Mouse (Mus musculus) hindbrain, embryonic 15.5 days (tissue): ENCODE data around the gene Gm49711. TPM values are rescaled to one million over a fixed set of nuclear protein-coding genes. Genes with fewer than 3 reads are reported as not detected.
"Not testable (repeated sequence)": the region's sequence is repeated elsewhere in the genome, so short reads cannot be mapped to it uniquely, and the experiment has no call there.

Experiments used
- ATAC-seq: fragments of 200-750 bp; cut with Nextera tagmentation; 2 replicates; pipeline ENCODE4 v1.8.0; 2017; ENCODE audit warnings: low read depth, moderate number of reproducible peaks, moderate TSS enrichment; ENCODE audit not compliant: low FRiP score
- H3K27ac ChIP-seq: fragments of 300-500 bp; sonication (generic); replicated peaks from 2 replicates; pipeline ENCODE4 v1.5.1; 2015; ENCODE audit warnings: mild to moderate bottlenecking, inconsistent platforms
- H3K27me3 ChIP-seq: fragments of 300-500 bp; sonication (generic); 2 replicates; pipeline ENCODE4 v1.6.1; 2015; ENCODE audit warnings: control low read depth, inconsistent platforms
- H3K36me3 ChIP-seq: fragments of 300-500 bp; sonication (generic); 2 replicates; pipeline ENCODE4 v1.6.1; 2015; ENCODE audit warnings: control low read depth, inconsistent platforms
- H3K4me1 ChIP-seq: fragments of 300-500 bp; sonication (generic); replicated peaks from 2 replicates; pipeline ENCODE4 v1.6.1; 2015; ENCODE audit warnings: control low read depth, inconsistent platforms
- H3K4me2 ChIP-seq: fragments of 300-500 bp; sonication (generic); 2 replicates; pipeline ENCODE4 v1.6.1; 2015; ENCODE audit warnings: moderate library complexity, mild to moderate bottlenecking, inconsistent platforms
- H3K4me3 ChIP-seq: fragments of 300-500 bp; sonication (generic); 2 replicates; pipeline ENCODE4 v1.5.1; 2015; ENCODE audit warnings: mild to moderate bottlenecking, inconsistent platforms
- H3K9ac ChIP-seq: fragments of 300-500 bp; sonication (generic); 2 replicates; pipeline ENCODE4 v1.6.1; 2015; ENCODE audit warnings: inconsistent platforms
- H3K9me3 ChIP-seq: fragments of 300-500 bp; sonication (generic); 2 replicates; pipeline ENCODE4 v1.6.1; 2016; ENCODE audit warnings: control low read depth, inconsistent platforms
- WGBS: fragments of 180-500 bp; shearing (Covaris S2); methylation state at CpG from one replicate; pipeline ENCODE4 v1.1.7; 2015; 5-methylcytosine and 5-hydroxymethylcytosine counted together
- polyA plus RNA-seq: library from polyadenylated mRNA; unstranded; fragments of >200 nt; fragmentation: Nextera tagmentation; extraction: Ambion mirVana; gene quantifications from 2 replicates; pipeline ENCODE4 v1.2.1, GENCODE M21; 2015

Gm49711 gene
- polyA plus RNA-seq, 1 experiment from 2014 or later: 0.32 TPM

- 94% methylated on average over 8 of the region's 8 CpGs for WGBS
Measured at GRCm38 (mm10) chr16:92076797-92077196, 18.7 kb downstream of the Gm49711 start.

GRCm38 (mm10) chr16:92083771-92084453, 25.8 kb downstream of the Gm49711 start:
- Histone ChIP-seq H3K9ac (no peak overlapping the region), H3K4me1 (peaks cover 6% of the 10 kb centered on the region; the same call in 1 of the 2 replicates), H3K4me3 (no peak overlapping the region), H3K9me3 (no peaks in the 10 kb centered on the region), H3K4me2 (no peak overlapping the region), H3K36me3 (0 out of 2 replicates have a peak, but pooled peaks cover 7% of the 10 kb centered on the region), H3K27me3 (no peaks in the 10 kb centered on the region), H3K27ac (no peak overlapping the region)
- no peak for ATAC-seq
- 69% methylated on average over 10 of the region's 10 CpGs for WGBS

More at GRCm38 (mm10) chr16:92076797-92077196, 18.7 kb downstream of the Gm49711 start:
- no peak overlapping the region for H3K4me3 ChIP-seq
- no peak for ATAC-seq
- H3K9ac ChIP-seq: no peak overlapping the region
- H3K27ac ChIP-seq: no peak overlapping the region
- no peaks in the 10 kb centered on the region for H3K4me1 ChIP-seq
- no peaks in the 10 kb centered on the region for H3K27me3 ChIP-seq
- peaks cover 17% of the 10 kb centered on the region for H3K36me3 ChIP-seq
- H3K9me3 ChIP-seq: no peaks in the 10 kb centered on the region
- no peak overlapping the region for H3K4me2 ChIP-seq

GRCm38 (mm10) chr16:92089225-92089624, 31.1 kb downstream of the Gm49711 start:
- Histone ChIP-seq H3K27me3 (no peaks in the 10 kb centered on the region), H3K36me3 (no peaks in the 10 kb centered on the region), H3K27ac (no peak overlapping the region), H3K9me3 (no peaks in the 10 kb centered on the region), H3K4me1 (no peaks in the 10 kb centered on the region; the same call in 1 of the 2 replicates), H3K4me2 (no peak overlapping the region), H3K9ac (no peak overlapping the region), H3K4me3 (no peak overlapping the region)
- WGBS: 60% methylated on average over 3 of the region's 3 CpGs
- no peak for ATAC-seq

- no peak for ATAC-seq
- Histone ChIP-seq H3K9ac (no peak overlapping the region), H3K4me1 (no peaks in the 10 kb centered on the region; the same call in 1 of the 2 replicates), H3K36me3 (no peaks in the 10 kb centered on the region), H3K4me2 (no peak overlapping the region), H3K4me3 (no peak overlapping the region), H3K9me3 (no peaks in the 10 kb centered on the region), H3K27ac (no peak overlapping the region), H3K27me3 (no peaks in the 10 kb centered on the region)
- 71% methylated on average over 5 of the region's 5 CpGs for WGBS
Measured at GRCm38 (mm10) chr16:92091876-92092275, 33.8 kb downstream of the Gm49711 start.

GRCm38 (mm10) chr16:92098351-92099051, 40.4 kb downstream of the Gm49711 start:
- Histone ChIP-seq H3K9me3 (no peaks in the 10 kb centered on the region), H3K27me3 (no peaks in the 10 kb centered on the region), H3K9ac (no peak overlapping the region), H3K4me2 (no peak overlapping the region), H3K36me3 (no peaks in the 10 kb centered on the region), H3K4me3 (no peak overlapping the region), H3K4me1 (peaks cover 22% of the 10 kb centered on the region), H3K27ac (no peak overlapping the region)
- 74% methylated on average over 10 of the region's 10 CpGs for WGBS
- ATAC-seq: no peak

GRCm38 (mm10) chr16:92099598-92099997, 41.5 kb downstream of the Gm49711 start:
- Histone ChIP-seq H3K9ac (no peak overlapping the region), H3K36me3 (no peaks in the 10 kb centered on the region), H3K27me3 (no peaks in the 10 kb centered on the region), H3K4me1 (peaks cover 28% of the 10 kb centered on the region), H3K27ac (peak overlapping the region; percentile 54; the same call in 1 of the 2 replicates), H3K4me3 (no peak overlapping the region), H3K9me3 (no peaks in the 10 kb centered on the region), H3K4me2 (no peak overlapping the region)
- no peak for ATAC-seq
- WGBS: 90% methylated on average over 16 of the region's 16 CpGs

- H3K4me2 ChIP-seq: no peak overlapping the region
- H3K36me3 ChIP-seq: no peaks in the 10 kb centered on the region
- ATAC-seq: peak; percentile 52
- no peak overlapping the region for H3K9ac ChIP-seq
- H3K27me3 ChIP-seq: no peaks in the 10 kb centered on the region
- no peaks in the 10 kb centered on the region for H3K9me3 ChIP-seq
- WGBS: 53% methylated on average over 4 of the region's 4 CpGs
- H3K4me1 ChIP-seq: peaks cover 28% of the 10 kb centered on the region
- peak overlapping the region; percentile 54; the same call in 1 of the 2 replicates for H3K27ac ChIP-seq
- H3K4me3 ChIP-seq: no peak overlapping the region
Measured at GRCm38 (mm10) chr16:92100111-92100510, 42.0 kb downstream of the Gm49711 start.

- Histone ChIP-seq H3K27ac (no peak overlapping the region), H3K4me2 (no peak overlapping the region), H3K4me1 (peaks cover 28% of the 10 kb centered on the region), H3K9ac (no peak overlapping the region), H3K27me3 (no peaks in the 10 kb centered on the region), H3K4me3 (no peak overlapping the region), H3K36me3 (no peaks in the 10 kb centered on the region), H3K9me3 (no peaks in the 10 kb centered on the region)
- 69% methylated on average over 5 of the region's 5 CpGs for WGBS
- no peak for ATAC-seq
Measured at GRCm38 (mm10) chr16:92102115-92102514, 44.0 kb downstream of the Gm49711 start.

GRCm38 (mm10) chr16:92102931-92103330, 44.8 kb downstream of the Gm49711 start:
- not testable (repeated sequence) for H3K9me3 ChIP-seq, H3K27me3 ChIP-seq, H3K36me3 ChIP-seq, H3K4me2 ChIP-seq, H3K9ac ChIP-seq, ATAC-seq, H3K27ac ChIP-seq, H3K4me3 ChIP-seq
- WGBS: 89% methylated on average over 7 of the region's 7 CpGs
- H3K4me1 ChIP-seq: peaks cover 28% of the 10 kb centered on the region

GRCm38 (mm10) chr16:92103572-92104331, 45.6 kb downstream of the Gm49711 start:
- Histone ChIP-seq H3K27me3 (no peaks in the 10 kb centered on the region), H3K4me2 (no peak overlapping the region), H3K4me3 (no peak overlapping the region), H3K27ac (peak overlapping the region; percentile 39), H3K9me3 (no peaks in the 10 kb centered on the region), H3K36me3 (no peaks in the 10 kb centered on the region), H3K4me1 (peaks cover 25% of the 10 kb centered on the region; the same call in 1 of the 2 replicates), H3K9ac (no peak overlapping the region)
- ATAC-seq: no peak
- WGBS: 23% methylated on average over 9 of the region's 9 CpGs

GRCm38 (mm10) chr16:92104332-92104590, 46.1 kb downstream of the Gm49711 start:
- H3K27me3 ChIP-seq: no peaks in the 10 kb centered on the region
- peak overlapping the region; percentile 39 for H3K27ac ChIP-seq
- no peak overlapping the region for H3K4me2 ChIP-seq
- H3K9ac ChIP-seq: no peak overlapping the region
- peaks cover 20% of the 10 kb centered on the region; the same call in 1 of the 2 replicates for H3K4me1 ChIP-seq
- H3K4me3 ChIP-seq: no peak overlapping the region
- no peak for ATAC-seq
- H3K9me3 ChIP-seq: no peaks in the 10 kb centered on the region
- H3K36me3 ChIP-seq: no peaks in the 10 kb centered on the region
- whole genome bisulfite sequencing: 73% methylated on average over 2 of the region's 2 CpGs

- Histone ChIP-seq H3K36me3 (no peaks in the 10 kb centered on the region), H3K4me3 (no peak overlapping the region), H3K27ac (no peak overlapping the region), H3K27me3 (no peaks in the 10 kb centered on the region), H3K9me3 (no peaks in the 10 kb centered on the region), H3K4me2 (no peak overlapping the region), H3K4me1 (peaks cover 15% of the 10 kb centered on the region; the same call in 1 of the 2 replicates), H3K9ac (no peak overlapping the region)
- ATAC-seq: no peak
- 98% methylated on average over 2 of the region's 2 CpGs for WGBS
Measured at GRCm38 (mm10) chr16:92104951-92105350, 46.8 kb downstream of the Gm49711 start.
